ENCODE assay signal across 8 mouse cellular contexts in genomic region chr2:39224621-39225020, GRCm38 (mm10). TPM values are rescaled to one million over a fixed set of nuclear protein-coding genes. Genes with fewer than 3 reads are reported as not detected.
A peak's percentile ranks its signal among the peaks of the same experiment; 100 is the strongest.
DNase-seq lines count a peak whose midpoint lies in the region; ATAC-seq and TF ChIP-seq lines count a peak whose summit lies in the region.

No protein-coding gene starts in this region.

- peak overlapping the region; percentile 89 for H3K4me3 ChIP-seq in kidney, embryonic 15.5 days (replicated peaks)
- H3K4me3 ChIP-seq in midbrain, postnatal 0 days (ENCODE audit: low read depth, low read length), result peak overlapping the region; percentile 78

- H3K9ac ChIP-seq in kidney, embryonic 15.5 days, result no peak overlapping the region
- H3K9ac ChIP-seq in midbrain, postnatal 0 days (replicated peaks; ENCODE audit: low read length, poor library complexity, severe bottlenecking), result no peak overlapping the region

- H3K27me3 ChIP-seq in kidney, embryonic 15.5 days, result no peaks in the 10 kb centered on the region
- no peaks in the 10 kb centered on the region for H3K27me3 ChIP-seq in midbrain, postnatal 0 days (ENCODE audit: insufficient read depth, low read length)

- H3K4me2 ChIP-seq in kidney, embryonic 15.5 days, result peak overlapping the region; percentile 63
- peak overlapping the region; percentile 58 for H3K4me2 ChIP-seq in midbrain, postnatal 0 days (ENCODE audit: low read depth, low read length, poor library complexity, severe bottlenecking)

- TF ChIP-seq POLR2A in brain, embryonic 14.5 days (IDR thresholded peaks at IDR 0.05; ENCODE audit: borderline replicate concordance, extremely low read depth, insufficient read depth, insufficient read length, poor library complexity, severe bottlenecking), result no peak

- DNase-seq in kidney, postnatal 14 days, result no peak
- DNase-seq in brain, embryonic 14.5 days (ENCODE audit: low read depth), result peak; percentile 14
- DNase-seq in induced T-regulatory cell, adult 2 months (ENCODE audit: low read depth), result peak; percentile 39
- no peak for DNase-seq in midbrain, postnatal 0 days (ENCODE audit: low spot score)
- no peak for DNase-seq in gastrocnemius, postnatal 14 days
- no peak for DNase-seq in layer of hippocampus, adult 9-10 months (ENCODE audit: low spot score)
- DNase-seq in embryo, embryonic 10 days (ENCODE audit: low spot score), result no peak

- H3K4me1 ChIP-seq in kidney, embryonic 15.5 days, result peaks cover 15% of the 10 kb centered on the region
- peaks cover 6% of the 10 kb centered on the region for H3K4me1 ChIP-seq in midbrain, postnatal 0 days (ENCODE audit: insufficient read depth, low read length)

- no peak for ATAC-seq in kidney, embryonic 15.5 days (replicated peaks; ENCODE audit: low FRiP score)
- no peak for ATAC-seq in midbrain, postnatal 0 days (ENCODE audit: low FRiP score)

- no peaks in the 10 kb centered on the region for H3K9me3 ChIP-seq in kidney, embryonic 15.5 days (replicated peaks)
- no peaks in the 10 kb centered on the region for H3K9me3 ChIP-seq in midbrain, postnatal 0 days (ENCODE audit: low read length)

- H3K27ac ChIP-seq in kidney, embryonic 15.5 days, result no peak overlapping the region
- no peak overlapping the region for H3K27ac ChIP-seq in midbrain, postnatal 0 days (ENCODE audit: low read depth, low read length)

- intact Hi-C loops in gastrocnemius, postnatal 14 days (cut with DNase I; ENCODE audit: low total_unique reads), result no loop called here

- H3K36me3 ChIP-seq in kidney, embryonic 15.5 days, result no peaks in the 10 kb centered on the region
- no peaks in the 10 kb centered on the region for H3K36me3 ChIP-seq in midbrain, postnatal 0 days (ENCODE audit: insufficient read depth, low read length)

- TF ChIP-seq CTCF in brain, embryonic 14.5 days (IDR thresholded peaks at IDR 0.05; ENCODE audit: borderline replicate concordance, extremely low read depth, insufficient read depth, insufficient read length), result no peak
- peak; percentile 39 for TF ChIP-seq CTCF in midbrain, postnatal 0 days (IDR thresholded peaks at IDR 0.05)

RNA-seq across cellular contexts. Expression of gene Ppp6c, which starts 1.6 kb away (rescaled TPM):
- polyA plus RNA-seq in kidney, embryonic 15.5 days (2015; fragmentation: Nextera tagmentation; extraction: Ambion mirVana), result 70.8 and 79.5 TPM in 2 replicates
- polyA plus RNA-seq in brain, embryonic 14.5 days (2012; rRNA removed), result 50.7 and 53.1 TPM in 2 replicates
- 51.4 and 51.9 TPM in 2 replicates for total RNA-seq in midbrain, postnatal 0 days (2014; rRNA removed)
- polyA plus RNA-seq in midbrain, postnatal 0 days (2015; fragmentation: Nextera tagmentation; extraction: Ambion mirVana), result 46.0 and 48.4 TPM in 2 replicates
- 10 to 100 TPM; 54.5 to 57.9 TPM for total RNA-seq in gastrocnemius, postnatal 14 days (2021)

RNA-seq across cellular contexts. Expression of gene Scai, which starts 34.1 kb away (rescaled TPM):
- 10.1 and 10.7 TPM in 2 replicates for polyA plus RNA-seq in kidney, embryonic 15.5 days (2015; fragmentation: Nextera tagmentation; extraction: Ambion mirVana)
- 15.2 and 15.9 TPM in 2 replicates for polyA plus RNA-seq in brain, embryonic 14.5 days (2012; rRNA removed)
- 59.5 and 78.3 TPM in 2 replicates for total RNA-seq in midbrain, postnatal 0 days (2014; rRNA removed)
- polyA plus RNA-seq in midbrain, postnatal 0 days (2015; fragmentation: Nextera tagmentation; extraction: Ambion mirVana), result 12.1 and 13.8 TPM in 2 replicates
- total RNA-seq in gastrocnemius, postnatal 14 days (2021), result 1 to 10 TPM; 3.9 to 4.6 TPM

Comparison
In these comparisons a context has a peak if more than half of its experiments do, and no peak if none do; other contexts are left out.
1. DNase-seq: peak in brain, embryonic 14.5 days (single experiment) and induced T-regulatory cell, adult 2 months (single experiment); none in kidney, postnatal 14 days (single experiment), midbrain, postnatal 0 days (single experiment), gastrocnemius, postnatal 14 days (single experiment), layer of hippocampus, adult 9-10 months (single experiment) and embryo, embryonic 10 days (single experiment).